8 mouse cellular contexts compared by ENCODE assay signal in genomic region chr5:120620375-120621077, GRCm38 (mm10). TPM values are rescaled to one million over a fixed set of nuclear protein-coding genes. Genes with fewer than 3 reads are reported as not detected.
DNase-seq lines count a peak whose midpoint lies in the region; ATAC-seq and TF ChIP-seq lines count a peak whose summit lies in the region.

No protein-coding gene starts in this region.

- no peaks in the 10 kb centered on the region for H3K9me3 ChIP-seq in MEL (replicated peaks; ENCODE audit: insufficient read depth, low read length)
- peaks cover 6% of the 10 kb centered on the region for H3K9me3 ChIP-seq in forebrain, embryonic 12.5 days

- peak; percentile 79 for DNase-seq in MEL (ENCODE audit: low read depth, low spot score)
- DNase-seq in brain, embryonic 14.5 days (ENCODE audit: low read depth) = peak; percentile 80
- DNase-seq in layer of hippocampus, postnatal 36 days = peak; percentile 88
- peak; percentile 82 for DNase-seq in right cerebral cortex, adult 18-20 months
- DNase-seq in urinary bladder, postnatal 25 days (ENCODE audit: low spot score) = peak; percentile 78

- TF ChIP-seq EP300 in MEL (IDR thresholded peaks at IDR 0.05; ENCODE audit: low read depth in 1 of 2, low read length in 2 of 2) = no peak

- no peaks in the 10 kb centered on the region for H3K27me3 ChIP-seq in MEL (ENCODE audit: control insufficient read depth in 1 of 2, insufficient read depth in 2 of 2, low read length in 2 of 2)
- H3K27me3 ChIP-seq in forebrain, embryonic 12.5 days = no peaks in the 10 kb centered on the region

- no peak overlapping the region for H3K4me2 ChIP-seq in forebrain, embryonic 12.5 days

- WGBS in forebrain, embryonic 12.5 days = 72% methylated on average over 18 of the region's 18 CpGs

- no peak overlapping the region for H3K4me3 ChIP-seq in MEL (ENCODE audit: control insufficient read depth in 1 of 2, insufficient read depth in 1 of 2, low read depth in 2 of 2, low read length in 2 of 2)
- no peak overlapping the region for H3K4me3 ChIP-seq in forebrain, embryonic 12.5 days (replicated peaks)

- H3K27ac ChIP-seq in MEL (ENCODE audit: control insufficient read depth, low read depth, low read length) = no peak overlapping the region
- no peak overlapping the region for H3K27ac ChIP-seq in forebrain, embryonic 12.5 days

- TF ChIP-seq CTCF in MEL (IDR thresholded peaks at IDR 0.05 in 2 of 3, conservative IDR thresholded peaks at IDR 0.05 in 1 of 3; ENCODE audit: control insufficient read depth in 1 of 3, insufficient read depth in 1 of 3, low read depth in 2 of 3, low read length in 3 of 3, poor library complexity in 1 of 3, severe bottlenecking in 1 of 3) = peak; percentile 95 to 99 (median 98)
- TF ChIP-seq CTCF in brain, embryonic 14.5 days (IDR thresholded peaks at IDR 0.05; ENCODE audit: borderline replicate concordance, extremely low read depth, insufficient read depth, insufficient read length) = peak; percentile 98

- no peak for TF ChIP-seq POLR2A in MEL (IDR thresholded peaks at IDR 0.05; ENCODE audit: control insufficient read depth in 1 of 2, insufficient read depth in 1 of 2, low read depth in 1 of 2, low read length in 2 of 2, poor library complexity in 1 of 2)
- no peak for TF ChIP-seq POLR2A in brain, embryonic 14.5 days (IDR thresholded peaks at IDR 0.05; ENCODE audit: borderline replicate concordance, extremely low read depth, insufficient read depth, insufficient read length, poor library complexity, severe bottlenecking)

- H3K9ac ChIP-seq in MEL (ENCODE audit: control insufficient read depth, low read depth, low read length, poor library complexity, severe bottlenecking) = no peak overlapping the region
- H3K9ac ChIP-seq in forebrain, embryonic 12.5 days = no peak overlapping the region

- H3K36me3 ChIP-seq in MEL (ENCODE audit: control insufficient read depth in 1 of 2, insufficient read depth in 2 of 2, low read length in 2 of 2) = peaks cover 0 to 7% of the 10 kb centered on the region in 2 experiments; a peak in 2 of 4 replicates
- peaks cover 96% of the 10 kb centered on the region for H3K36me3 ChIP-seq in forebrain, embryonic 12.5 days (replicated peaks)

- peaks cover 3% of the 10 kb centered on the region; the same call in 1 of the 2 replicates for H3K79me2 ChIP-seq in MEL (ENCODE audit: control insufficient read depth, insufficient read depth, low read length, poor library complexity)

- H3K4me1 ChIP-seq in MEL (ENCODE audit: control insufficient read depth in 1 of 2, insufficient read depth in 2 of 2, low read length in 2 of 2) = no peaks in the 10 kb centered on the region
- no peaks in the 10 kb centered on the region for H3K4me1 ChIP-seq in forebrain, embryonic 12.5 days

- ATAC-seq in forebrain, embryonic 12.5 days (ENCODE audit: low FRiP score) = peak; percentile 25
- peak; percentile 44 to 46; a peak in 2 of 4 replicates for ATAC-seq in hematopoietic stem cell, adult 5-6 weeks (replicated peaks in 1 of 2; ENCODE audit: insufficient read depth in 1 of 2, low FRiP score in 2 of 2, low TSS enrichment in 1 of 2, low read depth in 1 of 2, poor library complexity in 2 of 2, severe bottlenecking in 2 of 2)
- peak; percentile 86 for ATAC-seq in megakaryocyte progenitor cell, adult 5-6 weeks (replicated peaks; ENCODE audit: poor library complexity)

- peak; percentile 78 for TF ChIP-seq RAD21 in MEL (IDR thresholded peaks at IDR 0.05; ENCODE audit: low read depth, low read length)

TF ChIP-seq in MEL, 35 proteins besides CTCF, POLR2A, EP300 and RAD21:
- TF ChIP-seq HCFC1 (IDR thresholded peaks at IDR 0.05; ENCODE audit: low read depth, low read length) (no peak), MAZ (IDR thresholded peaks at IDR 0.05; ENCODE audit: low read depth, low read length) (peak; percentile 69; the same call in 1 of the 2 replicates), MAFK (IDR thresholded peaks at IDR 0.05; ENCODE audit: borderline replicate concordance, low read depth, low read length) (no peak), POLR2AphosphoS2 (IDR thresholded peaks at IDR 0.05; ENCODE audit: low read length) (no peak), CHD2 (IDR thresholded peaks at IDR 0.05; ENCODE audit: low read length) (no peak), MAX (IDR thresholded peaks at IDR 0.05; ENCODE audit: low read length) (0 out of 2 replicates have a peak, but pooled peaks have one; percentile 15), ZC3H11A (IDR thresholded peaks at IDR 0.05; ENCODE audit: low read depth, low read length) (peak; percentile 63), SMC3 (IDR thresholded peaks at IDR 0.05; ENCODE audit: low read depth, low read length) (peak; percentile 82), SIN3A (IDR thresholded peaks at IDR 0.05; ENCODE audit: low read length) (peak; percentile 58; the same call in 1 of the 2 replicates), ELF1 (IDR thresholded peaks at IDR 0.05; ENCODE audit: low read depth, low read length) (no peak), JUND (IDR thresholded peaks at IDR 0.05; ENCODE audit: low read depth, low read length) (no peak), TAL1 (IDR thresholded peaks at IDR 0.05; ENCODE audit: low read length) (no peak)

RNA-seq across cellular contexts. Expression of gene Ddx54, which starts 8.0 kb away (rescaled TPM):
- total RNA-seq in MEL (2012; rRNA removed) = 73.8 and 74.8 TPM in 2 replicates
- polyA plus RNA-seq in MEL (2012; ENCODE audit: insufficient read depth in 1 of 2, insufficient read length in 2 of 2, low read depth in 1 of 2, low replicate concordance in 2 of 2, missing spikeins in 1 of 2) = 10 to 100 TPM in 1 of 2 experiments, not detected in 1; 99.9 TPM
- polyA plus RNA-seq in brain, embryonic 14.5 days (2012; rRNA removed) = 42.7 and 49.7 TPM in 2 replicates
- polyA plus RNA-seq in forebrain, embryonic 12.5 days (2016; fragmentation: Nextera tagmentation; extraction: Ambion mirVana) = 50.7 and 52.6 TPM in 2 replicates
- 46.9 and 52.5 TPM in 2 replicates for total RNA-seq in hematopoietic stem cell, adult 5-6 weeks (2017)
- 10 to 100 TPM; 34.4 to 39.5 TPM for total RNA-seq in layer of hippocampus, postnatal 36 days (2021)
- total RNA-seq in megakaryocyte progenitor cell, adult 5-6 weeks (2015) = 11.8 and 13.3 TPM in 2 replicates
- 34.9 and 35.8 TPM in 2 replicates for total RNA-seq in megakaryocyte progenitor cell, adult 5-6 weeks (2017)

RNA-seq across cellular contexts. Expression of gene Rita1, which starts 8.1 kb away (rescaled TPM):
- total RNA-seq in MEL (2012; rRNA removed) = 14.0 and 18.1 TPM in 2 replicates
- 10 to 100 TPM in 1 of 2 experiments, not detected in 1; 22.1 TPM for polyA plus RNA-seq in MEL (2012; ENCODE audit: insufficient read depth in 1 of 2, insufficient read length in 2 of 2, low read depth in 1 of 2, low replicate concordance in 2 of 2, missing spikeins in 1 of 2)
- polyA plus RNA-seq in brain, embryonic 14.5 days (2012; rRNA removed) = 32.8 and 38.1 TPM in 2 replicates
- polyA plus RNA-seq in forebrain, embryonic 12.5 days (2016; fragmentation: Nextera tagmentation; extraction: Ambion mirVana) = 13.6 and 16.6 TPM in 2 replicates
- total RNA-seq in hematopoietic stem cell, adult 5-6 weeks (2017) = 1.8 TPM in 2 replicates
- total RNA-seq in layer of hippocampus, postnatal 36 days (2021) = 10 to 100 TPM; 29.1 to 29.6 TPM
- total RNA-seq in megakaryocyte progenitor cell, adult 5-6 weeks (2015) = 2.0 and 2.3 TPM in 2 replicates
- total RNA-seq in megakaryocyte progenitor cell, adult 5-6 weeks (2017) = 4.7 and 5.8 TPM in 2 replicates

RNA-seq across cellular contexts. Expression of gene Cfap73, which starts 13.5 kb away (rescaled TPM):
- not detected in 2 replicates for total RNA-seq in MEL (2012; rRNA removed)
- under 1 TPM in 1 of 2 experiments, not detected in 1; 0.25 TPM for polyA plus RNA-seq in MEL (2012; ENCODE audit: insufficient read depth in 1 of 2, insufficient read length in 2 of 2, low read depth in 1 of 2, low replicate concordance in 2 of 2, missing spikeins in 1 of 2)
- 0.18 and 0.30 TPM in 2 replicates for polyA plus RNA-seq in brain, embryonic 14.5 days (2012; rRNA removed)
- 0.28 TPM in 1 of 2 replicates, not detected in the other for polyA plus RNA-seq in forebrain, embryonic 12.5 days (2016; fragmentation: Nextera tagmentation; extraction: Ambion mirVana)
- not detected in 2 replicates for total RNA-seq in hematopoietic stem cell, adult 5-6 weeks (2017)
- total RNA-seq in layer of hippocampus, postnatal 36 days (2021) = under 1 TPM in 1 of 2 experiments, not detected in 1; 0.77 TPM
- total RNA-seq in megakaryocyte progenitor cell, adult 5-6 weeks (2015) = not detected in 2 replicates
- total RNA-seq in megakaryocyte progenitor cell, adult 5-6 weeks (2017) = not detected in 2 replicates

RNA-seq across cellular contexts. Expression of gene Rasal1, which starts 28.1 kb away (rescaled TPM):
- total RNA-seq in MEL (2012; rRNA removed) = 0.26 and 0.69 TPM in 2 replicates
- 1 to 10 TPM in 1 of 2 experiments, not detected in 1; 4.5 TPM for polyA plus RNA-seq in MEL (2012; ENCODE audit: insufficient read depth in 1 of 2, insufficient read length in 2 of 2, low read depth in 1 of 2, low replicate concordance in 2 of 2, missing spikeins in 1 of 2)
- polyA plus RNA-seq in brain, embryonic 14.5 days (2012; rRNA removed) = 1.00 and 2.8 TPM in 2 replicates
- 0.17 and 0.20 TPM in 2 replicates for polyA plus RNA-seq in forebrain, embryonic 12.5 days (2016; fragmentation: Nextera tagmentation; extraction: Ambion mirVana)
- total RNA-seq in hematopoietic stem cell, adult 5-6 weeks (2017) = 2.9 and 3.4 TPM in 2 replicates
- total RNA-seq in layer of hippocampus, postnatal 36 days (2021) = 10 to 100 TPM; 91.6 to 92.0 TPM
- total RNA-seq in megakaryocyte progenitor cell, adult 5-6 weeks (2015) = 0.10 and 0.67 TPM in 2 replicates
- 0.12 and 2.0 TPM in 2 replicates for total RNA-seq in megakaryocyte progenitor cell, adult 5-6 weeks (2017)

RNA-seq across cellular contexts. Expression of gene Iqcd, which starts 31.7 kb away (rescaled TPM):
- 0.62 and 1.1 TPM in 2 replicates for total RNA-seq in MEL (2012; rRNA removed)
- polyA plus RNA-seq in MEL (2012; ENCODE audit: insufficient read depth in 1 of 2, insufficient read length in 2 of 2, low read depth in 1 of 2, low replicate concordance in 2 of 2, missing spikeins in 1 of 2) = 1 to 10 TPM in 1 of 2 experiments, not detected in 1; 2.2 TPM
- 2.3 and 3.5 TPM in 2 replicates for polyA plus RNA-seq in brain, embryonic 14.5 days (2012; rRNA removed)
- polyA plus RNA-seq in forebrain, embryonic 12.5 days (2016; fragmentation: Nextera tagmentation; extraction: Ambion mirVana) = 1.3 and 1.4 TPM in 2 replicates
- total RNA-seq in hematopoietic stem cell, adult 5-6 weeks (2017) = not detected in 2 replicates
- 1 to 10 TPM in 1 of 2 experiments, under 1 TPM in 1; 0.35 to 1.2 TPM for total RNA-seq in layer of hippocampus, postnatal 36 days (2021)
- not detected in 2 replicates for total RNA-seq in megakaryocyte progenitor cell, adult 5-6 weeks (2015)
- 0.81 and 1.1 TPM in 2 replicates for total RNA-seq in megakaryocyte progenitor cell, adult 5-6 weeks (2017)

Comparison
In these comparisons a context has a peak if more than half of its experiments do, and no peak if none do; other contexts are left out.
1. ATAC-seq: peak in every context shown above with its lines; median percentile 86 in megakaryocyte progenitor cell, adult 5-6 weeks; 45 in hematopoietic stem cell, adult 5-6 weeks; 25 in forebrain, embryonic 12.5 days.